Comparison of ENCODE assay signal across 10 mouse cellular contexts in genomic region chr19:10356845-10357503, GRCm38 (mm10). TPM values are rescaled to one million over a fixed set of nuclear protein-coding genes. Genes with fewer than 3 reads are reported as not detected.
DNase-seq lines count a peak whose midpoint lies in the region; ATAC-seq lines count a peak whose summit lies in the region.
"Had no signal": no experiment of that assay in that cellular context is flagged by ENCODE, and none has a peak within 500 bp of the region (broad histone marks: within the 10 kb centered on the region; RNA-seq: fewer than 3 reads in every experiment).

No protein-coding gene starts in this region.

- ATAC-seq in CD4-positive, CD25-positive, alpha-beta regulatory T cell, adult 4 months: no peak
- peak; percentile 62; the same call in 1 of the 2 replicates for ATAC-seq in hindbrain, embryonic 13.5 days (ENCODE audit: low FRiP score)
- ATAC-seq in megakaryocyte, adult 5-6 weeks (ENCODE audit: poor library complexity, severe bottlenecking): no peak

- H3K4me3 ChIP-seq in hindbrain, embryonic 13.5 days: no peak overlapping the region

- H3K4me2 ChIP-seq in hindbrain, embryonic 13.5 days: no peak overlapping the region

- H3K27me3 ChIP-seq in hindbrain, embryonic 13.5 days: peaks cover 4% of the 10 kb centered on the region; the same call in 1 of the 2 replicates

- H3K9me3 ChIP-seq in hindbrain, embryonic 13.5 days: no peaks in the 10 kb centered on the region

- no peaks in the 10 kb centered on the region for H3K36me3 ChIP-seq in hindbrain, embryonic 13.5 days

- DNase-seq in CD4-positive, CD25-positive, alpha-beta regulatory T cell, adult 2 months (ENCODE audit: low read depth, low spot score): peak; percentile 33
- DNase-seq in c-Kit-positive CD71-negative TER-119-negative erythroid progenitor cells, embryonic 14.5 days (ENCODE audit: low read depth): peak; percentile 8
- peak; percentile 66 for DNase-seq in retina, embryonic 14.5 days (ENCODE audit: low spot score)
- no peak for DNase-seq in gastrocnemius, adult 8-10 months (ENCODE audit: low spot score in 2 of 2)
- DNase-seq in layer of hippocampus, postnatal 25 days (ENCODE audit: extremely low spot score in 1 of 2, low spot score in 1 of 2): no peak
- DNase-seq: layer of hippocampus, postnatal 36 days; lung, adult 2 months had no signal

- 0 out of 2 replicates have a peak overlapping the region, but pooled peaks have one; percentile 23 for H3K27ac ChIP-seq in hindbrain, embryonic 13.5 days

- peak overlapping the region; percentile 24; the same call in 1 of the 2 replicates for H3K9ac ChIP-seq in hindbrain, embryonic 13.5 days

- peaks cover 22% of the 10 kb centered on the region for H3K4me1 ChIP-seq in hindbrain, embryonic 13.5 days (replicated peaks)

- 5% methylated on average over 12 of the region's 12 CpGs for WGBS in hindbrain, embryonic 13.5 days

RNA-seq across cellular contexts. Expression of gene Syt7, which starts 31.9 kb away (rescaled TPM):
- not detected for polyA plus RNA-seq in CD4-positive, CD25-positive, alpha-beta regulatory T cell, adult 4 months (2017; shearing (Covaris generic))
- 7.9 and 8.4 TPM in 2 replicates for polyA plus RNA-seq in hindbrain, embryonic 13.5 days (2015; fragmentation: Nextera tagmentation; extraction: Ambion mirVana)
- not detected in 2 replicates for total RNA-seq in megakaryocyte, adult 5-6 weeks (2015)
- not detected in 2 replicates for total RNA-seq in megakaryocyte, adult 5-6 weeks (2017)
- 1 to 10 TPM; 1.7 to 3.9 (median 2.8) TPM for total RNA-seq in gastrocnemius, adult 8-10 months (2022)
- 100 to 1,000 TPM; 258 to 328 TPM for total RNA-seq in layer of hippocampus, postnatal 25 days (2021)

RNA-seq across cellular contexts. Expression of gene Dagla, which starts 52.3 kb away (rescaled TPM):
- not detected for polyA plus RNA-seq in CD4-positive, CD25-positive, alpha-beta regulatory T cell, adult 4 months (2017; shearing (Covaris generic))
- polyA plus RNA-seq in hindbrain, embryonic 13.5 days (2015; fragmentation: Nextera tagmentation; extraction: Ambion mirVana): 6.1 and 6.3 TPM in 2 replicates
- total RNA-seq in megakaryocyte, adult 5-6 weeks (2015): not detected in 2 replicates
- total RNA-seq in megakaryocyte, adult 5-6 weeks (2017): not detected in 2 replicates
- total RNA-seq in gastrocnemius, adult 8-10 months (2022): 10 to 100 TPM in 1 of 4 experiments, 1 to 10 TPM in 3; 7.9 to 10.7 (median 8.8) TPM
- 100 to 1,000 TPM; 121 to 142 TPM for total RNA-seq in layer of hippocampus, postnatal 25 days (2021)

Comparison
In these comparisons a context has a peak if more than half of its experiments do, and no peak if none do; other contexts are left out.
1. DNase-seq: peak in CD4-positive, CD25-positive, alpha-beta regulatory T cell, adult 2 months (single experiment), c-Kit-positive CD71-negative TER-119-negative erythroid progenitor cells, embryonic 14.5 days (single experiment) and retina, embryonic 14.5 days (single experiment); none in gastrocnemius, adult 8-10 months (0 of 2) and layer of hippocampus, postnatal 25 days (0 of 2).
2. RNA of gene Syt7, which starts 31.9 kb away (total RNA-seq): 258 to 328 TPM in layer of hippocampus, postnatal 25 days; 1.7 to 3.9 TPM in gastrocnemius, adult 8-10 months and not detected in megakaryocyte, adult 5-6 weeks; every median in the first group is over 10 times any median in the second.
3. RNA of gene Dagla, which starts 52.3 kb away (total RNA-seq): 121 to 142 TPM in layer of hippocampus, postnatal 25 days; 7.9 to 10.7 TPM in gastrocnemius, adult 8-10 months and not detected in megakaryocyte, adult 5-6 weeks; every median in the first group is over 10 times any median in the second.